Mouse (Mus musculus) adrenal gland, postnatal 10 days (tissue): ENCODE results near the gene Itih3. TPM values are rescaled to one million over a fixed set of nuclear protein-coding genes. Genes with fewer than 3 reads are reported as not detected.
A peak's percentile ranks its signal among the peaks of the same experiment; 100 is the strongest.

Experiments used
- DNase-seq: peaks from one replicate; pipeline ENCODE4 v3.0.0; 2021; ENCODE audit warnings: mixed read lengths
- total RNA-seq, 2 experiments: library from RNA; stranded (reverse); gene quantifications; 2 replicates each; pipeline ENCODE4 v1.2.3; 2021

Itih3 gene
- total RNA-seq, 2 experiments from 2014 or later: 87.4 to 223 TPM

DNA sequence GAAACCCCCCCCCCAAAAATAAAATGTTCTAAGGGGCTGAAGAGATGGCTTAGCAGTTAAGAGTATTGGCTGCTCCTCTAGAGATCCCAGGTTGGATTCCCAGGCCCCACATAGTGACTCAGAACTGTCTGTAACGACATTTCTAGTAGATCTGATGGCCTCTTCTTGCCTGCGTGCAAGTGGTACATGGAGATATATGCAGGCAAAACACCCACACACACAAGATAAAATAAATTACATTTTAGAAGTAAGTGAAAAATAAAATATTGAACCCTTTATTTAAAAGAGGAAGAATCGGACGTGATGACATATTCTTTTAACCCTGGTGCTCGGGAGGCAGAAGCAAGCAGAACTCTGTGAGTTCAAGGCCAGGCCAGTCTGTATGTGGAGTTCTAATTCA, 20.9 kb downstream of the Itih3 start:
- DNase-seq: no peak

DNA sequence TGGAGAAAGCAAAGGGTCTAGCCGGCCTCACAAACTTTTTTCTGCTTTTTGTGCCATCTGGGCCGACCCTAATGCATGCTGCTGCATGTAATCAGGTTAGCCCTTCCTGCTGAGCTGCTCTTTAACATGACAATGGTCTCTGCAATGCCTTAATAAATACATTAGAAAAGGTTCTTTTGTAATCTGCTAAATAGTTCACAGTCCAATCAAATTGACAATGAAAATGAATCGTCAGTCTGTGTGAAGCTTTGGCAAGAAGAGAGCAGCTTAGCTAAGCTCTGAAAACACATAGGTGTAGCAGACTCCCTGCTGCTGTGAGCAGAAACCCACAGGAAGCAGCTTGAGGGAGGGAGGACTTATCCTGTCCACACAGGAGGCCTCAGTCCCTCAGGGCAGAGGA, 23.6 kb downstream of the Itih3 start:
- no peak for DNase-seq

DNA sequence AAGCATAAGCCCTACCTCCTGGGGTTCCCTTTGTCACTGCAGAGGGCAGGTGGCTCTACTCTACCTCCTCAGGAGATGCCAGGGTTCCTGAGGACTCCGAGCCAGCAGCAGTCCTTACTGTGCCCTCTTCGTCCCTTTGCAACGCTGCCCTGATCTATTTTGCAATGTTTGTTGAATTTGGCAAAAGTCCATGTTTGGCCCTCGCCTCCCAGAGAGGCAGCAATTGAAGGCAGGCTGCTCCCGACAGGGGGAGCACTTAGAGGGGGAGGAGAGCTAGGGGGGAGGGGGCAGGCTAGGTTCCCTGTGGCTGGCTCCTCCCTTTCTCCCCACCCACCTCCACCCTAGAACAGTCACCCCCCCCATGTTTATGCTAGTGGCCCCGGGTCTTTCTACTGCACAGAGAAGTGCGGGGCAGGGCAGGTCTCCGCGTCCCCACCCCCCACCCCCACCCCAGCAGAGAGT, 35.3 kb downstream of the Itih3 start:
- peak; percentile 81 for DNase-seq

DNA sequence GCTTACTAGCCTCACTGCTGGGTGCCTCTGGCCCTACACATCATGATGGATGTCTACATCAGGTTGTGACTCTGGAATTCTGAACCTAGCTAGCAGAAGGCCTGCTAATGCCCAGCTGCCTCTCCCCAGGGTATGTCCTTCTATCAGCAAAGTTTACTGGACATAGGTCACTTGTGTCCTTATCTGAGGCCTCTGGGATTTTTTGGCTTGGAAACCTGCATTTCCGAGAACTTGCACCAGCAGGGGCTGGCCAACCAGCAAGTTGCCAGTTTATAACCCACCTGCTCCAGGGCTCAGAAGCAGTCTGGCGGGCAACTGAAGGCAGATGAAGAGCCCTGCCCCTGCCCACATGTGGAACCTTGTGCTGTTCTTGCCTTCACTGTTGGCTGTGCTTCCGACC, 37.4 kb downstream of the Itih3 start, which contains the start of gene Itih4:
Gene Itih4 (plus strand): TSS at position 273 of the 400 bp plus-strand sequence.
- no peak for DNase-seq

DNA sequence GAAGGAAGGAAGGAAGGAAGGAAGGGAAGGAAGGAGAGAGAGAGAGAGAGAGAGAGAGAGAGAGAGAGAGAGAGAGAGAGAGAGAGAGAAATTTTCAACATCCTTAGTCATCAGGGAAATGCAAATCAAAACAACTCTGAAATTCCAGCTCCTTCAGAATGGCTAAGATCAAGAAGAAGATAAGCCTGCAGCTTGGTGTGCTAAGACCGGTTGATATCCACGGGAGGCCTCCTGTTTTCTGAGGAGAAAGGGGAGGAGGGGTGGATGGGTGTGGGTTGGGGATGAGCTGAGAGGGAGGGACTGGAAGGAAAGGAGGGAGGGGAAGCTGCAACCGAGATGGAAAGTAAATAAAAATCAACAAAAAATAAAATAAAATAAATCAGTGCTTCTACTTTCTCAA, 38.3 kb downstream of the Itih3 start:
- DNase-seq: no peak

DNA sequence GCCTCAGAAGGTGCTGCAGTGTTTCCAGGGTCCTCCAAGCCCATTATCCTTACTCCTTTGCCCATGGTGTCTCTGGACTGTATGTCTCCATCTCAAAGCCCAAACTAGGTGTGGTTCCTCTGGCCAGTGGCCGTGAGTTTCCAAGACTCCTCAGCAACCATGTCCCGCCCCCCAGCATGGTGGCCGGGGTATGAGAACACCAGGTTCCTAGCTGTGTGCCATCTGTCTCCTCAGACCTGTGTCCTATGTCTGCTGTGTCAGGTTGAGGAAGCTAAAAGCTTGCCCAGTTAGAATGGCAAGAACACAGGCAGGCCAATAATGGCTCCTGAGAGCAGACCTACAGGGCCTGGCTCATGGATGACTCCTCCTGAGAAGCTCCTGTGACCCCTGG, 41.8 kb downstream of the Itih3 start:
- no peak for DNase-seq

DNA sequence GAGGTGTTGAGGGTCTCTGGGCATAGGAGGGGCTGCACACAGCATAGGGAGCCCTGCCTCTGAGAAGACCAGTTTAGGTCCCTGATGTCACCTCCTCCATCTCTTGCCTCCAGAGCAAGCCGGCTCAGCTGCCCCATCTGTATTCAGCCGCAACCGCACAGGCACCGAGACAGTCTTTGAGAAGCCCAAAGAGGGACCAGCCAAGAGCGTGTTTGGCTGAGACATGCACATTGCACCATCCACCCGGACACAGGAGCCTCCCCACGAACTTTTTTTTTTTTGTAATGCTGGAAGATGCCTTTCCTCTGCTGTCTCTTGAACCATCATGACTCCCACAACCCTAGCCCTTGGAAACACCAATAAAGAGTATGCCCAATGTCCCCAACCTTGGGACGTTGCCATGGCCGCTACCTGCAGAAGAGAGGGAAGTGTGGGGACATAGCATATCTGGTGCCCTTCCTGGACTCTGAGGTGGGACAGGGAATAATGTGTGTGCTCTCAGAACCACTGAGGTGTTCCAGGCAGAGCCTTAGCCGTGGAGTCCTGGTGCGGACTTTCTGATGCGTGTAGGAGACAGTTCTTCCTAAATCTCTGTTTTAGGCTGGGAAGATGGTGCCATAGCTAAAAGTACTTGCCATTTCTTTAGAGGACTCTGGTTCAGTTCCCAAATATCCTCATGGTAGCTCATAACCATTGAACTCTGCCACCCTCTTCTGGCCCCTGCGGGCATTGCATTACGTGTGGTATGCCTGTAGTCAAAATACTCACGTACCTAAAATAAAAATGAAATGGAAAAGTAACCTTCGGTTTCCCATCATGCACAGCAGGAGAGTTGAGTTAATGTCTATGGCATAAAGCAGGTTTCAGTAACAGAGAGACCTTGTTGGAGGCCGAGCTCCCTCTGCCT, 42.5 kb downstream of the Itih3 start:
- DNase-seq: peak; percentile 78

DNA sequence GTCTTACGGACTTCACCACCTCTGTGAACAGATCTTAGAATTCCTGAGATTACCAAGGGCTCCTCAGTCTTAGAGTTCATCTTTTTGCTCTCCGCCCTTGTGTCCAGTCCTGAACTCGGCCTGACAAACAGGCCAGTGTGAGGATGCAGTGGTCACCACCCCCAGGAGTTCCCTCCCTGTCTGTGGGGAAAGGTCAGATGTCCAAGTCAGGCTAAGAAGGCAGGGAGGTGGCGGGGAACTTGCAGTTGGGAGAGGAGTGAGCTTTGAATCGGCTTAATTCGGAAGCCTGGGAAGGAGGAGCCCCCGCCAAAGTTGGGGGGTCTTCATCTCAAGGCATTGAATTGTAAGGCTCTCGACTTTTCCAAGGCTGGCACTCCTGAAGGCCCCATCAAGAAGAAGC, 43.3 kb downstream of the Itih3 start:
- DNase-seq: no peak

DNA sequence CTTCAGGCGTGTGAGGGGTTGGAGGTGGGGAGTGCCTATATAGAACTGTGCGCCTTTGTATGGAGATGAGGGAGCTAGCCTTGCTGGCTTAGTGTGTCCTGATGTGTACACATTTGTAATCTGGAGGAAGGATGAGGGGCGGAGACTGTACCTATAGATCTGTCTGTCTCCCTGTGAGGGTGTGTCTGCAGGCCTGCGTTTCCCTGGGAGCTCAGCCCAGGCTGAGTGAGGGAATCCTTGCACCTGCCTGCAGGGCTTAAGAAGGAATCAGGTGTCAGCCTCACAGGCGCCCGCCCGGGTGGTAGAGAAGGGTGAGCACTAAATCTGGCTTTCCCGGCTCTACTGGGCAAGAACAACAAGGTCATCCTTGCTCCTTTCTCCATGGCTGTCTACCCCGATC, 43.8 kb downstream of the Itih3 start:
- DNase-seq: no peak

DNA sequence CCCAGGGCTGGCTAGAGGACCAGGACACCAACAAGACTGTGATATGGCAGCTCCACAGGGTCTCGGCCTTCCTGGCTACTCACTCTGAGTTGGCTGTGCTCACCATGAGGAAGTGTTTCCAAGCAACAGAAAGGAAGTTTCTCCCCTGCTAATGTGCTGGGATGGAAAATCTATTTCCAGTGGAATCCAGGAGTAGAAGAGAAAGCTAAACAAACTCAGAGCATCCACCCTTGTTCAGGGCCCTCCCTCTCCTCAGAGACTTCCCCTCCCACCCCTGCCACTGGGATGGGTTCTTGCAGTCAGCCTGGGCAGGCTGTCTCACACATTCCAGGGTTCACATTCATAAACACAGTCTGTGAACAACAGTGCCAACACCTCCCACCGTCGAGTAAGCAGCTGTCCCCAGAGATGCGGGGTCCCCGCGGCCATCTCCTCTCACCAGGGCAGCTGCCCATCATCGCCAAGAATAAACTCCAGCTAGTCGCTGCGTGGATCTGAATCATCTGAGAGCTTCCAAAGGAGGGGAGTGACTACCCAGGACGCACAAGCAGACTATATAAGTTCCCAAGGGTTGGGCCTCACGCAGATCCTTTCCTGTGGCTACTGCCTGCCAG, 44.5 kb downstream of the Itih3 start, which contains the start of gene Mustn1:
Gene Mustn1 (plus strand): TSS at position 243 of the 614 bp plus-strand sequence.
- no peak for DNase-seq

DNA sequence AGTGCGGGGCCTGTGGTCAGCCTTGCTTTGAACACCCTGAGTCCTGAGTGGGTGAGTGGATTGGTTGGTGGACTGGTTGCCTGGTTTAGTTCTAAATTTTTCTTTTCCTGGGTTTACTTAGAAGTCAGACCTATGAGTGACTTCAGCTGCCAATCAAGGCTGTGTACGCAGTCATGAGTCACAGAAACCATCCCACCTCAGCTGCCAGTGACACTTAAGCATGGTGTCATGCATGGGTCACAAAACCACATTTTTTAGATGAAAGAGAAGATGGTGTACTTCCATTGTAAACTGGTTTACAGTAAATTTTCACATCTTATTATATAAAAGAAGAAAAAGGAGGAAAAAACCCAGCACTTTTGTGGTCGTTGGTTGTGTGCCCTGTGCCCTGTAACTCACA, 45.7 kb downstream of the Itih3 start:
- DNase-seq: no peak

DNA sequence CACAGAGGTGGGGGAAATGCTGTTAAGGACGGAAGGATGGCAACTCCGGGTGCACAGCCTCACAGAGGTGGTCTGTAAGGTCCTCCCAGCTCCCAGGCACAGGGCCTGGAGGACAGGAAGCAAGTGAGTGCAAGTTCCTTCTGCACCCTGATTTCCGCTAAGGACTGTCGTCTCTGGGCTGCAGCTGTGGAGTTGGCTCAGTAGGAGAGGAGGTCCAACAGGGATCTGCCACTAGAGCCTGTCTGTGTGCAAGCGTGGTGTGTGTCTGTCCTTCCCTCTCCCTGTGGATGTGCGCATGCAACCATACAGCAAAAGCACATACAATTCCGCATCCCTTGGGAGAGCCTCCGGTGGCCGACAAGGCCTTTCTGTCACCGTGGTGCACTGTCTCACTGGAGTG, 47.1 kb downstream of the Itih3 start:
- no peak for DNase-seq

DNA sequence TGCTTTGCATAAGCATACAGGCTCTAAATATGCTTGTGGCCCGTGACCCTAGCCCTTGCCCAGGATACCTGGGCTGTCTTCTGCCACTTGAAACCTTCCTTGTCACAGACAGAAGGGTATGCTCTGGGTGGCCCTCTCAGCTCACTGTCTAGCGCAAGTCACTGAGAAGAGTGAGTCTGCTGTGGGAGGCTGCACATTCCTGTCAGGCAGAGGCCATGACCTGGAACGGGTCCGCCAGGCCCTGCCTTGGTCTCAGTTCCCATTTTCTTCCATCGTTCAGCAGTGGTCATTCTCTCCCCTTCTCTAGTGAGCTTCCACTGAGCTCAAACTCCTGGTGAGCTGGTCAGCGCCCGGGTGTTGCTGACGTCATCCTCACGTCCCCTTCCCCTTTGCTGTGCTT, 47.6 kb downstream of the Itih3 start:
- no peak for DNase-seq

DNA sequence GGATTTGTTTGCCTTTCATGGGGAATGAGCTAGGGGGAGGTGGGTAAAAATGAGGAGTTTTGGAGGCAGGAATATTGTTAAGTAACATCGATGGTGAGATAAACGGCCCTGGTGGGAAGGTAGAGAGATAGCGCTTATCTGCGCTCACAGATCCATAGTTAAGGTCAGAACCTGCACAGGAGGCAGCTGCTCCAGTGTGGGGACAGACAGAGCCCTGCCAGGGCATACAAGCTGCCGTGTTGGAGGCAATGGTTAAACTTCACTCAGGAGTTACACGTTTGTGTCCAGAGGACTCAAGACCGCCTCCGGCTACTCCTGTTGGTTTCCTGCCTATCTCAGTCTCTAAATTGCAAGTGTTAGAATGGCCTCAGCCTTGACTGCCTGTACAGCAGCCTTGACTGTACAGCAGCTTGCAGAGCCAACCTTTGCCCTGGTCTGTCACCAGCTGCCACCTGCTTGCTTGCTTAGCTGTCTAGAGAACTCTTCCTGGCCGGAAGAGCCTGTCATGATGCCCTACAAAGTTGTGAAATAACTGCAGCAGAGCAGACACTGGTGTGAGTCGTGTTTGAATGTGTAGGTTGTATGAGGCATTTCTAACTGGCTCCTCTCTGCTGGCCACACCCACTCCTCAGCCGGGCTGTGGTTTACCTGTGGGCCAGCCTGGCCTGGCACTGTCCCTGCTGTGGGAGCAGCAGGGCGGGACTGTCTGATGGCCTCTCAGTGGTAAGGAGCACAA, 48.3 kb downstream of the Itih3 start:
- DNase-seq: no peak

DNA sequence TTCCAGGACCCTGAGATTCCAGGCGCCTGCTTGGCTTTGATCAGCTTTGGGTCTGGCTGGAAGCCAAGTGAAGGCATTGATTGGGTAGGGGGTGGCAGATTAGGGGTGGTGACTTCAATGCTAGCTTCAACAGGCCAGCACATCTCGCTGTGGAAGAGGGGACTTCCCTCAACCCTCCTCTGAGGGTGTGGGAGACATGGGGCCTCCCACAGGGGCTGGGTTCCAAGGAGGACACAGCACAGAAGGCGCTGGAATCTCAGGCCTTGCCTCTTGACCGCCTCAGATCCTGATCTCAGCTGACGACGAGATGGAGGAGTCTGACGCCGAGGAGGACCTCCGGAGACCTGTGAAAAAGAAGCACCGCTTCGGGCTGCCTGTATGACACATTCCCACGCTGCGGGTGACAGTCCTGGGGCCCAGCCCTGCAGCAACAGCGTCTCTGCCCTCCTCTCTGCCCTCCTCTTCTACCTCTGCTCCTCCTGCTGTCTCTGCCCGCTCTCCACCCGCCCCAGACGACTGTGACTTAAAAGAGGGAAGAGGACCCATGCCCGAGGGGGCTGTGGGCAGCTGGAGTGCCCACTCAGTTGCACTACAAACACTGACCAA, 49.4 kb downstream of the Itih3 start:
- no peak for DNase-seq

DNA sequence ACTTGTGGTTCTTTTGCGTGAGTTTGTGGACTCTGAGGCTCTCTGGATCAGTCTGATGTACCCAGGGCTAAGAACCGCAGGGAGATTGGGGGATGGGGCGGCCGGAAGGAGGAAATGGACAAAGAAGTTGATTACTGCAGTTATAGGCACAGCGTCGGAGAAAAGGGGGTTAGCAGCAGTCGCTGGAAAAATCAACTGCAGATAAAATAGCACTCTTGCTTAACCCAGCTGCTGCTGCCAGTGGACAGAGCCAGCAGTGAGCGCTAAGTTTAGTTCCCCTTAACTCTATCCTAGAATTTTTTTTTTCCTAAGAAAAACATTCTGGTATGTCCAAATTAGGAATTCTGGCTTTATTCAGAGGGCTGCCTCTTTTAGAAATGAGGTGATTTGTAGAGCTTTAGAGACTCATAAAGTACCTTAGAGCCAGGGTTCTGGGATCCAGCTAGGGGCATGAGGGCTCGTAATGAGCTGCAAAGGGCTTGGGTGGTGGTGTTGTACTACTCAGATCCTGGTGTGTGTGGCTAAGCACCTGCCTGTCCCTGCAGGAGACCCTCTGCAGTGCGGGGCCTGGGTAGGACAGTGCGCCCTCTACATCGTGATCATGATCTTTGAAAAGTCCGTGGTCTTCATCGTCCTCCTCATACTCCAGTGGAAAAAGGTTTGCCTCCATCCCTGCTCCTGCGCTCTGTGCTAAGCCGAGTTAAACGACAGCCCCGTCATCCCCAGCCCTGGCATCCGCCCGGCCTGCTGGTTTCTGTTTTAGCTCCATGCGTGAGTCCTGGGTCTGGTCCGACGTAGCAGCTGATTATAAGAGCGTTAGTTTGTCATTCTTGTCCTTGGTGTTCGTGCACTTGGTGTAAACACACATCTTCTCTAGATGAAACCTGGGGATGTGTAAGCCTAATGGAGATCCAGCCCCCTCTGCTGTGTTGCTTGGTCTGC, 53.1 kb downstream of the Itih3 start:
- no peak for DNase-seq

DNA sequence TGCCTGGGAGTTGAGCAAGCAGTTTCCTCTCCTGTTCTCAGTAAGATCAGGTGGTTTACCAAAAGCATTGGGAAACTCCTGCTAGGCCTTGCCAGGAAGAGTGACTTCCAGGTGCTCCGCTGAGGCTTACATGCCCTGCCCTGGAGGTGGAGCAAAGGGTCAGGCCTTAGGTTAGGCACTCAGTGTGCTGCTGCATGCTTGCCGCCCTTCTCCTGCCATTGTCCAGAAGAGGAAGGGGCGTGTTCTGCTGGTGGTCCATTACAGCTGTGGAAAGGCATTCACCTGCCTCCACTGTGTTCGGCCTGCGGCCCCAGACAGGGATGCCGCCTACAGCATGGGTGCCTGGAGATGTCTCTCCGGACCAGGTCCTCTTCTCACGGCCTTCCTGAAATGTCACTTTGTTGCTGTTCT, 54.2 kb downstream of the Itih3 start:
- peak; percentile 55 for DNase-seq

DNA sequence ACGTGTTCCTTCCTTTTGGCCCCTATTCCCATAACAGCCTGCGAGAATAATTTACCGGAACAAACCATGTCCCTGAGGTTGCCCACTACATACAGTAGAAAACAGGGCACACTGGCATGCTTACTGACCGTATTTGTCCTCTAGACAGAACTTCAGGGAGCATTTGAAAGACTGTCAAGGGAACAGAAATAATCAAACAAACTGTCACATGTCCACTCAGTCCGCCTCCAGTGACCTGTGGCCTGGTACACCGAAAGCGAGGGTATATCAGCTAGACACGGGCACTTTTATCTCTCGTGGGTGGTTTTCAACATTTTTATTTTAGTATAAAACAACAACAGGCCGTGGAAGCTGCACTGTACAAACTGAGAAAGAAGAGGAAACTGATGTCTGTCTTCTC, 54.7 kb downstream of the Itih3 start:
- DNase-seq: no peak

DNA sequence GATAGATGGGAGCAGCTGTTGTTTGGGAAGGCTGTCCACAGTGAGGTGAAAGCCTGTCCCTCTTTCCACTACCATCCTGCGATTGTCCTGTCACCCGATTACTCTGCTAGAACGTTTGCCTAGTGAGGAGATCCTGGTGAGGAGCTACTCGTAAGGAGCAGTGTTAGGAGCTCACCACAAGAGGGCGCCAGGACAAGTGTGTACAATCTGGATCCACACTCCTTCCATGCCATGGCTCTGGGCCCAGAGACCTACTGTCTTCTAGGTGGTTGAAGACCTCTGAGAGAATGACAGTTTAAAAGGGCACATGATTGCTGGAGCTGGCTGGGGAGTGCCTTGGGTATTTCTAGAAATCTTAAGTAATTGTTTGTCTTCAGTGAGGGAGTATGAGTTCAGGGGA, 56.5 kb downstream of the Itih3 start:
- DNase-seq: peak; percentile 85

DNA sequence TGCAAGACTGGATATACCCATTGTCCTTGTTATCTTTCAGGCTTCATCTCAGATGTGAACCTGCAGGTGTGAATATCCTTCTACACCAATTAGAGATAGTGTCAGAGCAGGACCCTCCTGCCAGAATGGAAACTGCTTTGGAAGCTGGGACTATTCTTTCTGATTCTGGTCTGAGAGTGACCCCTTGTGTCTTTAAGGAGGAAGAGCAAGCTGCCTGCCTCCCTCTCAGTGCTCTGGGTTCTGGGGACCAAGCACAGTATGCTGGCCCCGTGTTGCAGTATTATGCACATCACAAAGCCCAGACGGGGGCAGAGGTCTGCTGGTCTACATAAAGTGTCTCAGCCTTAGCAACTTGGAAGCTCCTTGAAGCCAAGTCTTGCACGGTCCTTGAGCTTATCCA, 58.2 kb downstream of the Itih3 start:
- no peak for DNase-seq

DNA sequence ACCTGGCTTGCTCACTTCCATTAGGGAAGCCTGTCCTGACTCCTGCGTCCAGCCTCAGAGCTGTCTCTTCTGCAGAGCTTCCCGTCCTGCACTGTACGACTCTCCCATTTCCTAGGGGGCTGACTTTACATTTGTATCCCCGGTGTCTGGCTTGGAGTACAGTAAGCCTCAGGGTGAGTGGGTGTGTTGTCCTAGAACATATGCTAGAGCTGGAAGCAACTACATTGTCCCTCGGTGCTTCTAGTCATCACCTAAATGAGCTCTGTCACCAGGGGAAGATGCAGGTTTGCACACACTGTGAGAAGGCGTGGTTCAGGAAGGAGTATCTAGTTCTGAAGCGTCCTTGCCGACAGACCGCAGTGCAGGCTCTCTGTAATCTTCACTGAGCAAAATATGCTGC, 61.2 kb downstream of the Itih3 start:
- no peak for DNase-seq
